Mouse (Mus musculus) hindbrain, embryonic 11.5 days (tissue): Measurements from ENCODE around the gene Zfp518b. TPM values are rescaled to one million over a fixed set of nuclear protein-coding genes. Genes with fewer than 3 reads are reported as not detected.
A peak's percentile ranks its signal among the peaks of the same experiment; 100 is the strongest.

Experiments used
- ATAC-seq: fragments of 200-750 bp; cut with Nextera tagmentation; 2 replicates; pipeline ENCODE4 v1.8.0; 2017; ENCODE audit warnings: mild to moderate bottlenecking, moderate TSS enrichment, moderate library complexity; ENCODE audit not compliant: low FRiP score
- DNase-seq: peaks from one replicate; pipeline ENCODE4 v3.0.0-alpha.2; 2015; ENCODE audit warnings: low spot score
- H3K27ac ChIP-seq: fragments of 300-500 bp; sonication (generic); 2 replicates; pipeline ENCODE4 v1.5.1; 2014; ENCODE audit warnings: mild to moderate bottlenecking, low read depth, low read length
- H3K27me3 ChIP-seq: fragments of 300-500 bp; sonication (generic); 2 replicates; pipeline ENCODE4 v1.6.1; 2014; ENCODE audit warnings: mild to moderate bottlenecking, low read length, moderate library complexity, mixed read lengths; ENCODE audit not compliant: control insufficient read depth, insufficient read depth
- H3K36me3 ChIP-seq: fragments of 300-500 bp; sonication (generic); 2 replicates; pipeline ENCODE4 v1.6.1; 2014; ENCODE audit warnings: mild to moderate bottlenecking, low read length, moderate library complexity, mixed read lengths; ENCODE audit not compliant: control insufficient read depth, insufficient read depth
- H3K4me1 ChIP-seq: fragments of 300-500 bp; sonication (generic); replicated peaks from 2 replicates; pipeline ENCODE4 v1.6.1; 2014; ENCODE audit warnings: low read length, mixed read lengths; ENCODE audit not compliant: control insufficient read depth, insufficient read depth
- H3K4me2 ChIP-seq: fragments of 300-500 bp; sonication (generic); replicated peaks from 2 replicates; pipeline ENCODE4 v1.6.1; 2014; ENCODE audit warnings: mild to moderate bottlenecking, low read depth, low read length
- H3K4me3 ChIP-seq: fragments of 300-500 bp; sonication (generic); 2 replicates; pipeline ENCODE4 v1.5.1; 2014; ENCODE audit warnings: low read depth, low read length
- H3K9ac ChIP-seq: fragments of 300-500 bp; sonication (generic); 2 replicates; pipeline ENCODE4 v1.6.1; 2014; ENCODE audit warnings: low read depth, low read length
- H3K9me3 ChIP-seq: fragments of 300-500 bp; sonication (generic); 2 replicates; pipeline ENCODE4 v1.6.1; 2016; ENCODE audit warnings: low read length; ENCODE audit not compliant: control insufficient read depth
- WGBS: fragments of 180-500 bp; shearing (Covaris S2); extraction: QIAGEN DNeasy Blood & Tissue Kit; methylation state at CpG from one replicate; pipeline ENCODE4 v1.1.7; 2014; 5-methylcytosine and 5-hydroxymethylcytosine counted together
- polyA plus RNA-seq: library from polyadenylated mRNA; unstranded; fragments of >200 nt; fragmentation: Nextera tagmentation; extraction: Ambion mirVana; gene quantifications from 2 replicates; pipeline ENCODE4 v1.2.1, GENCODE M21; 2014

Zfp518b gene
- polyA plus RNA-seq: 40.1 and 47.6 TPM in 2 replicates

DNA sequence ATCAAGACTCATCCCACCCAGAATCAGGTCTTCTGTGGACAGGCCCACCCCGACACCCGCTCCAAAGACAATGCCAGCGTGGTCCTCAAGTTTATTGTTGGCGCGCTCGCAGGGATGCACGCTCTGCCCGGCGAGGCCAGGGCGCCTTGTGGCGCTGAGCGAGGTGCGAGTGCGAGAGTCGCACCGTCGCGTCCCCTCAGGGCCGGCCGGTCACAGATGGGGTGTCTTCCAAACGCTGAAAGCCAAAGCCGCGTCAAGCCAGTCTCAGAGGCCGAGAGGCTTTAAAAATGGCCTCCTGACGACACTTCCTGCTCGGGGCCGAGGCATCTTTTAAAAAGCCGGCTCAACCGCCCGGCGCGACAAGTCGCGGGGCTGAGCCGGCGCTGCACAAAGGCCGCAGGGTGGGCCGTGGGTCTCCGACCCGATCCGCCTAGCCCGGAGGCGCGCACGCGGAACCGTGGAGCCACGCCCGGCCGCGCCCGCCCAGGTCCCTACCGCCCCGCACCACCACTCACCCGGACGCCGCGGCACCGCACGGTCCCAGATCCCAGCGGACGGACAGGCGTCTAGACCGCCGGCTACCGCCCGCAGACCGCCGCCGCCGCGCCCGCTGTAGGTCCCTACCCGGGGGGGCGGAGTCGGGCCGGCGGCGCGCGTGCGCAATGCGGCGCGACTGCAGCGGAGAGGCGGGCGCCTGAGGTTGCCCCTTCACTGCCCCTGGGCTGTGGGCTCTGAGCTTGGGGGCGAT lies at the start of gene Zfp518b:
Zfp518b (minus strand) TSS at position 663 of the 748 bp plus-strand sequence.
- Histone ChIP-seq H3K27me3 (no peaks in the 10 kb centered on the region), H3K9ac (peak within 1 kb of the TSS; percentile 82), H3K9me3 (no peaks in the 10 kb centered on the region), H3K4me2 (peak within 1 kb of the TSS; percentile 48), H3K4me1 (no peaks in the 10 kb centered on the region), H3K36me3 (peaks cover 22% of the 10 kb centered on the region; the same call in 1 of the 2 replicates), H3K27ac (peak within 1 kb of the TSS; percentile 88), H3K4me3 (peak within 1 kb of the TSS; percentile 68)
- WGBS: under 1% methylated on average over 70 of the region's 89 CpGs
- DNase-seq (peak; percentile 87), ATAC-seq (peak; percentile 95)

DNA sequence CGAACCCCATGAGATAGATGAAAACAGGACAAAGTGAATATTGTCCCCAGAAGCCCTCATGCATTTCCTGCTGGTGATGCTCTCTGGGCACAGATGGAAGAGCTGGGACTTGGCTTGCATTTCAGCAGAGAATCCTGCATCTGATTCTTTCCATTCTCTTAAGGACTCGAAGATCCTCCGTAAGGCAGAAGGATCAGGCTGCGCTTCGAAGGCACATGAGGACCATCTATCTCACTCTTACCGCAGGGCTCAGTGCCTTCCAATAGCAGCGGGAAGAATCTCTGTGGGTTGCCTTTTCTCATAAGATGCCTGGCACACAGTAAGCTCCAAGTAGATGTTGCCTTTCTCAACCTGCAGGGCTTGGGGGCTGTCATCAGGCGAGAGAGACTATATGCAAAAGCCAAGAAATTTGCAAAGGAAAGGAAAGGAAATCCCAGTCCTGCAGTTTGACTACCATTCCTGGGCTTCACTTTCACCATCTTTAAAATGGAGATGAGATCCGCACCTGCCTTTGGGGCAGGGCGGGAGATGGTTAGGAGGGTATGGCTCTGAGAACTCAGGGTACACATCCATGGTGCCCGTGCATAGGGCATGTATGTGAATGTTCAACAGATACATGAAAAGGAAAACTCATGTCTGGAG lies 24.4 kb upstream of the Zfp518b start:
- Histone ChIP-seq H3K4me3 (no peak overlapping the region), H3K27me3 (no peaks in the 10 kb centered on the region), H3K4me2 (no peak overlapping the region), H3K4me1 (no peaks in the 10 kb centered on the region), H3K36me3 (no peaks in the 10 kb centered on the region), H3K9me3 (no peaks in the 10 kb centered on the region), H3K9ac (no peak overlapping the region), H3K27ac (no peak overlapping the region)
- DNase-seq (no peak), ATAC-seq (no peak)
- WGBS: 65% methylated on average over 11 of the region's 11 CpGs

DNA sequence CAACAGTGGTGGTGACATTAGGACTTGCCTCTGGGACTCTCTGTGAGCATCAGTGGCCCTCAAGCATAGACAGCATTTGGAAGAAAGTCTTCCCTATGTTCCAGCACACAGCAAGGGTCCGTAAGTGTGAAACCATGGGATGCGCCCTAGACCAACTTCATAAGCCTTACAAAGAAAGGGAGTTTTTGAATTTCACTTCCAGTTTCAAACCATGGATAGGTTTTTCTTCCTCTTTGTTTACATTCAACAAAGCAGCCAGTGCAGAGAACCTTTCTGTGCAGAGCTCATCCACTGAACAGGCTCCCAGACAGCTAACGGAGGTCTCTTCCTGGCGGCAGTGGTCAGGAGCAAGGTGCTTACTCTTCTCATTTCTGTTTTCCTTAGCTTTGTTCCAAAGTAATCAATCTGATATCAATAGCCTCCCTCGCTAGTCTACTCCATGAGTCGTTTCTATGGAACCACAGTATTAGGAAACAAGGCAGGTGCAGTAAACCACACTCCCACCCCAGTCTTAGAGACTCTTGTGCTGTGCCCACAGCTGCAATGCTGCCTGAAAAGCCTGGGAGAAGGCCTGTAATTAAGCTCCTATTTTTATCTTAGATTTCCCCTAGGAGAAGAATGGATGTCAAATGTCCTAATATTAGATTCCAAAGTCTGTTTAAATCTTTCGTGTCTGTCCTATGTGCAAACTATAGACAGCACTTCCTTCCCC lies 22.9 kb upstream of the Zfp518b start:
- ATAC-seq (no peak), DNase-seq (no peak)
- Histone ChIP-seq H3K4me1 (no peaks in the 10 kb centered on the region), H3K9ac (no peak overlapping the region), H3K4me2 (no peak overlapping the region), H3K4me3 (no peak overlapping the region), H3K27ac (no peak overlapping the region), H3K27me3 (no peaks in the 10 kb centered on the region), H3K36me3 (no peaks in the 10 kb centered on the region), H3K9me3 (no peaks in the 10 kb centered on the region)
- 82% methylated on average over 7 of the region's 7 CpGs for WGBS

DNA sequence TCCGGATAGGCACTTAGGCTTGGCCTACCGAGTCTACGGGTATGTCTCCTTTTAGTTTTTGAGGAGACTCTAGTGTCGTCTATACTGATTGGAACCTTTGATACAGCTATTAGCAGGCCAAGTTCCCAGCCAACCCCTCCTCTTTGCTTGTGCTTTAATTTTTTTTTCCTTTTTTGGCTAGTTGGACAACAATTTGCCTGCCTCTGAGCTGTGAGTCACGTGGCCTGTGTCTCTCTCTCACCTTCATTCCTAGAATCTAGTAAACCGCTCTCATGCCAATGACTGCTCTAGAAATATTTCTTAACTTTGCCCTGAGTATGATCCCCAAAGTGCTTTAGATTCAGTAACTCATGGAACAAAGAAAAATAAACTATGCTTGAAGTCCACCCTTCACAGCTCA lies 18.3 kb upstream of the Zfp518b start:
- ATAC-seq (no peak), DNase-seq (no peak)
- no peak overlapping the region for H3K9ac ChIP-seq
- H3K4me3 ChIP-seq: no peak overlapping the region
- no peak overlapping the region for H3K4me2 ChIP-seq
- no peak overlapping the region for H3K27ac ChIP-seq
- no peaks in the 10 kb centered on the region for H3K9me3 ChIP-seq
- H3K4me1 ChIP-seq: no peaks in the 10 kb centered on the region
- H3K27me3 ChIP-seq: no peaks in the 10 kb centered on the region
- no peaks in the 10 kb centered on the region for H3K36me3 ChIP-seq
- 96% methylated on average over 6 of the region's 6 CpGs for WGBS

DNA sequence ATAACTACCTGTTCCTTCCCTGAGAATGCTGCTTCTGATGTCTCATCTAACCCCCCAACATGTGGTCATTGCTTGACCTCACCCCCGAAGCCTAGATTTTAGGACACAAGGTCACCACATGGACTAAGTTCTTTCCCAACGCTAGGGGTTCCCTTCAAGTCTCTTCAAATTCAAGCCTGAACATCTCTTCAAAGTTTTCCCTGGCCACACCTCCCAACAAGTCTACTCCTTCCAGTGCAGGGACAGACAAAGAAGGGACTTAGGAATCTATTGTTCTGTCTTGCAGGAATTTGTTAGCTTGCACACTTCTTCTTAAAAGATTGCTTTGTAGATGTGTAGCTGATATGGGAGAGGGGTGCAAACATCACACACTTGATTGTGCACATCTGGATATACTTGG lies 17.5 kb upstream of the Zfp518b start:
- WGBS: 77% methylated on average over 2 of the region's 2 CpGs
- Histone ChIP-seq H3K9ac (no peak overlapping the region), H3K27me3 (no peaks in the 10 kb centered on the region), H3K4me2 (no peak overlapping the region), H3K9me3 (no peaks in the 10 kb centered on the region), H3K36me3 (no peaks in the 10 kb centered on the region), H3K4me3 (no peak overlapping the region), H3K27ac (no peak overlapping the region), H3K4me1 (no peaks in the 10 kb centered on the region)
- ATAC-seq (no peak), DNase-seq (no peak)

DNA sequence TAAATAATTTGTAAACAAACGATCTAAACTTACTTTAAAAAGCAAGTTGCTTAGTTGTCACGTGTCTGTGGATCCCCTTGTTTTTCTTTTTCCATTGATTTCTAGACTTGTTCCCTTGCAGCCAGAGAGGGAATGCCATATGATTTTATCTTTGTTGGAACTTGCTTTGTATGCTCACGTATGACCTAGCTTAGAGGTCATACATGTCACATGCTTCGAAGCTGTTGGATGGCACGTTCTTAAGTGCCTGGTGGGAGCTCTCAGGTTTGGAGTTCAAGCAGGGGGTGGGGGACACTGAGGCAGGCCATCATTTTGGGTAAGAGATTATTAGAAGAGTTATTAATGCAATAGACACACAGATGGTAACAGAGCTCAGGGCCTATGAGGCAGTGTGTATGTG lies 13.8 kb upstream of the Zfp518b start:
- Histone ChIP-seq H3K4me3 (no peak overlapping the region), H3K9me3 (no peaks in the 10 kb centered on the region), H3K36me3 (no peaks in the 10 kb centered on the region), H3K4me1 (no peaks in the 10 kb centered on the region), H3K27me3 (no peaks in the 10 kb centered on the region), H3K9ac (no peak overlapping the region), H3K4me2 (no peak overlapping the region), H3K27ac (no peak overlapping the region)
- no peak for ATAC-seq
- DNase-seq: no peak
- 69% methylated on average over 5 of the region's 5 CpGs for WGBS

DNA sequence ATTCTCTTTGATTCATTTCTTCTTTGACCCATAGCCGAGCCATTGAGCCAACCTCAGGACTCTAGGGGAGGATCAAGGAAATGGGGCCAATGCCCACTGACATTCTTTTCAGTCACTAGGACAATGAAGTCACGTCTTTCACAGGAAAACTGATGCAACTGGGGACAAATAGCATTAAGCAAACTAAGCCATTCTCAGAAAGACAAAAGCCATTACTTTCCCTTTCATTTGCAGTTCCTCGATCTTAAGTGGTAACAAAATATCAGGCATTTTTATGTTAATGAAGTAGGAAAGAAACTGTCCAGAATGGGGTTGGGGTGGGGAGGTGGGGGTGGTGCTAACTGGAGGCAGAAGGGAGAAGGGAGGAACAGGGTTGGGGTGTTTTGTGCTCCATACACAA lies 13.4 kb upstream of the Zfp518b start:
- no peak for ATAC-seq
- no peak for DNase-seq
- Histone ChIP-seq H3K27ac (no peak overlapping the region), H3K9ac (no peak overlapping the region), H3K9me3 (no peaks in the 10 kb centered on the region), H3K36me3 (no peaks in the 10 kb centered on the region), H3K4me2 (no peak overlapping the region), H3K4me3 (no peak overlapping the region), H3K4me1 (no peaks in the 10 kb centered on the region), H3K27me3 (no peaks in the 10 kb centered on the region)
- 37% methylated on average over 3 of the region's 3 CpGs for WGBS

DNA sequence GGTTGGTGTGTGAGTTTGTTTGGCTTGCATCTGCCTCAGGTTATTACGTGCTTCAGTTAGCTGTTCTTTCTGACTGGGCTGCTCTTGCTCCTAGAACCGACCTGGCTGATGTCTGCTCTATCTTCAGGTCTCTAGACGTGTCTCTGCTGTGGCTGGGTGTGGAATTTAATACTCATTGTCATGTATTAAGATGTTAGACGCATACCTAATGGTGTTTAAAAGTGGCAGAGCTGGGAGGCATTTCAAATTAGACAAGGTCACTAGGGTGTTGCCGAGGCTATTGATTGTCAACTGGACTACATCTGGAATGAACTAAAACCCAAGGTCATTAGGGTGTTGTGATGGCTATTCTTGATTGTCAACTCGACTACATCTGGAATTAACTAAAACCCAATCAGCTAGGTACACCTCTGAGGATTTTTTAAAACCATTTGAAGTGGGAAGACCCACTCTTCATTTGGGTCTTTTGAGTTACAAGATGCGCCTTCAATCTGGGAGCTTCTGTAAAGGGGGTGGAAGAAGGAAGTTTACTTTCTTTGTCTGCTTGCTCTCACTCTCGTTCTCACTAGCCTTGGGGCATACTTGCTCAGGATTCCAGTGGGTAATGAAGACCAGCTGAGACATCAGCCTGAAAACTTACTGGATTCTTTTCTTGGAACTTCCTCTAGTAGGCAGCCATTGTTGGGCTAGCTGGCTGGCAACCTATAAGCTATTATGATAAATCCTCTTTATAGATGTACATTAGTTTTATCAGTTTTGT lies 12.2 kb upstream of the Zfp518b start:
- Histone ChIP-seq H3K27ac (no peak overlapping the region), H3K4me2 (no peak overlapping the region), H3K4me1 (no peaks in the 10 kb centered on the region), H3K4me3 (no peak overlapping the region), H3K36me3 (no peaks in the 10 kb centered on the region), H3K27me3 (no peaks in the 10 kb centered on the region), H3K9ac (no peak overlapping the region), H3K9me3 (no peaks in the 10 kb centered on the region)
- DNase-seq (no peak), ATAC-seq (no peak)
- 64% methylated on average over 8 of the region's 8 CpGs for WGBS
